Mouse (Mus musculus): ENCODE measurements around the gene Fam129a. TPM values are rescaled to one million over a fixed set of nuclear protein-coding genes. Genes with fewer than 3 reads are reported as not detected.
A peak's percentile ranks its signal among the peaks of the same experiment; 100 is the strongest.

Gene Fam129a
- polyA plus RNA-seq, 1 experiment from 2014 or later, result 0.60 TPM

DNA sequence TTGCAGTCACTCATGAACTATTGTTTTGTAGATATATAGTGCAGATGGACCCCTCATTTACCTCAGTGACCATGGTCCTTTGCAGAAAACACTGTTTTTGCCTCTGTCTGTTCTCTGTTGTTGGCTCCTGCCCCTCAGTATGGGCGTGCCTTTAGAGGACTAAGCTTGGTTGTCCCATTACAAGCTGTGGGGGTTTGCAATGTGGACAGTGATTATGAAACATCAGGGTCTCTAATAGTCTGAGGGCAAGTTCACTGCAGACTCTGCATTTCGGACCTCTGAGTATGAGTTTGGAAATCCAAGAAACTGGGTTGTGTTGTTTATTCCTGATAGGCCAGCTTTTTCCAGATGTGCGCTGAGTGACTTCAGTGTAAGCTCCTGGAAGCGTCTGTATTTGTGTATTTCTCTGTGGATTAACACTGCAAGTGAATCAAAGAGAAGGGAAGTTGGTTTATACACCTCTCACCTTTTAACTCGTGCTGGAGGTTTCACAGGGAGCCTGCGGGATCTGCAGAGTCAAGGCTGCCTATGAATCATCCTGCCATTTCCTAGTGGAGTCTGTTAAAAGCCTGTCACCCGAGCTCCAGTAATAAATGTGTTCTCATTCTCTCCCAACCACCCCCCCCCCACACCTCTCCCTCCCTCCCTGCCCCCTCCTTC lies 58.7 kb downstream of the Fam129a start:
- no peaks in the 10 kb centered on the region for H3K36me3 ChIP-seq (ENCODE audit: control insufficient read depth, insufficient read depth, low read length)
- peak; percentile 81 for ATAC-seq (ENCODE audit: low FRiP score)

DNA sequence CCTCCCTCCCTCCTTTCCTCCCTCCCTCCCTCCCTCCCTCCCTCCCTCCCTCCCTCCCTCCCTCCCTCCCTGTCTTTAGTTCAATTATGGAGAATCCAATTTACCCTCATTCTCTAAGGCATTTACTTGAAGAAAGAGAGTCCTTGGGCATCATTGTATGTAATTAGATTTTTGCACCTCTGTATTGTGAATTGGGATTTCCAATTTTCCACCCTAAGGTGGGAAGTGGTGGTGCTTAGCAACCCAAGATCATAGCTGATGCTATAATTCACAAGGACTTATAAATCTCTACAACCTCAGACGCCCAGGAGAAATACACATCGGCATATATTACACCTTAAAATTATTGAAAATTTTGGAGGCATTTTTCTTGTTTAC lies 59.3 kb downstream of the Fam129a start:
- Histone ChIP-seq H3K9me3 (ENCODE audit: control insufficient read depth, low read length) (no peaks in the 10 kb centered on the region), H3K27ac (ENCODE audit: low read depth, low read length) (no peak overlapping the region), H3K4me2 (replicated peaks; ENCODE audit: low read depth, low read length) (no peak overlapping the region), H3K9ac (ENCODE audit: low read depth, low read length) (no peak overlapping the region), H3K4me1 (replicated peaks; ENCODE audit: control insufficient read depth, insufficient read depth, low read length) (no peaks in the 10 kb centered on the region), H3K27me3 (ENCODE audit: control insufficient read depth, insufficient read depth, low read length) (no peaks in the 10 kb centered on the region), H3K36me3 (ENCODE audit: control insufficient read depth, insufficient read depth, low read length) (no peaks in the 10 kb centered on the region), H3K4me3 (ENCODE audit: low read depth, low read length) (no peak overlapping the region)
- DNase-seq (ENCODE audit: low spot score) (no peak), ATAC-seq (ENCODE audit: low FRiP score) (peak; percentile 13; the same call in 1 of the 2 replicates)
- 84% methylated on average over 2 of the region's 2 CpGs for WGBS

More for the DNA sequence above, 58.7 kb downstream of the Fam129a start:
- Histone ChIP-seq H3K4me3 (ENCODE audit: low read depth, low read length) (no peak overlapping the region), H3K27ac (ENCODE audit: low read depth, low read length) (0 out of 2 replicates have a peak overlapping the region, but pooled peaks have one; percentile 3), H3K4me2 (replicated peaks; ENCODE audit: low read depth, low read length) (no peak overlapping the region), H3K9me3 (ENCODE audit: control insufficient read depth, low read length) (no peaks in the 10 kb centered on the region), H3K4me1 (replicated peaks; ENCODE audit: control insufficient read depth, insufficient read depth, low read length) (no peaks in the 10 kb centered on the region), H3K27me3 (ENCODE audit: control insufficient read depth, insufficient read depth, low read length) (no peaks in the 10 kb centered on the region), H3K9ac (ENCODE audit: low read depth, low read length) (no peak overlapping the region)
- 60% methylated on average over 7 of the region's 7 CpGs for WGBS
- peak; percentile 9 for DNase-seq (ENCODE audit: low spot score)

DNA sequence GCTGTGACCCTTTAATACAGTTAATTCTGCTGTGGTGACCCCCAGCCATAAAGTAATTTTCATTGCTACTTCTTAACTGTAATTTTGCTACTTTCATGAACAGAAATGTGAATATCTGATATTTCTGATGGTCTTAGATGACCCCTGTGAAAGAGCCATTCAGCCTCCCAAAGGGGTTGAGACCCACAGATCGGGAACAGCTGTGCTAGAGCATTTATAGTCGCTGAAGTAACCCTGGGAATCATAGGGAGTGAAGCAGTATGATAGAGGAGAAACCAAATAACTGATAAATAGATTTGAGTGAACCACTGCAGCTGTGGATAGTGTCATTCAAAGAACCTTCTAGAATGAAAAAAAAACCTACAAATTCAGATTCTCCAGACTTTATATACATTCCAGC lies 60.1 kb downstream of the Fam129a start:
- 52% methylated on average over 2 of the region's 2 CpGs for WGBS
- H3K27ac ChIP-seq (ENCODE audit: low read depth, low read length), result no peak overlapping the region
- H3K4me3 ChIP-seq (ENCODE audit: low read depth, low read length), result no peak overlapping the region
- H3K4me2 ChIP-seq (replicated peaks; ENCODE audit: low read depth, low read length), result no peak overlapping the region
- H3K36me3 ChIP-seq (ENCODE audit: control insufficient read depth, insufficient read depth, low read length), result no peaks in the 10 kb centered on the region
- no peaks in the 10 kb centered on the region for H3K9me3 ChIP-seq (ENCODE audit: control insufficient read depth, low read length)
- DNase-seq (ENCODE audit: low spot score) (no peak), ATAC-seq (ENCODE audit: low FRiP score) (no peak)
- H3K27me3 ChIP-seq (ENCODE audit: control insufficient read depth, insufficient read depth, low read length), result no peaks in the 10 kb centered on the region
- H3K4me1 ChIP-seq (replicated peaks; ENCODE audit: control insufficient read depth, insufficient read depth, low read length), result no peaks in the 10 kb centered on the region
- H3K9ac ChIP-seq (ENCODE audit: low read depth, low read length), result no peak overlapping the region

GRCm38 (mm10) chr1:151631703-151632294 lies 60.8 kb downstream of the Fam129a start:
- WGBS, result 72% methylated on average over 11 of the region's 11 CpGs
- 0 out of 2 replicates have a peak, but pooled peaks have one; percentile 15 for ATAC-seq (ENCODE audit: low FRiP score)

DNA sequence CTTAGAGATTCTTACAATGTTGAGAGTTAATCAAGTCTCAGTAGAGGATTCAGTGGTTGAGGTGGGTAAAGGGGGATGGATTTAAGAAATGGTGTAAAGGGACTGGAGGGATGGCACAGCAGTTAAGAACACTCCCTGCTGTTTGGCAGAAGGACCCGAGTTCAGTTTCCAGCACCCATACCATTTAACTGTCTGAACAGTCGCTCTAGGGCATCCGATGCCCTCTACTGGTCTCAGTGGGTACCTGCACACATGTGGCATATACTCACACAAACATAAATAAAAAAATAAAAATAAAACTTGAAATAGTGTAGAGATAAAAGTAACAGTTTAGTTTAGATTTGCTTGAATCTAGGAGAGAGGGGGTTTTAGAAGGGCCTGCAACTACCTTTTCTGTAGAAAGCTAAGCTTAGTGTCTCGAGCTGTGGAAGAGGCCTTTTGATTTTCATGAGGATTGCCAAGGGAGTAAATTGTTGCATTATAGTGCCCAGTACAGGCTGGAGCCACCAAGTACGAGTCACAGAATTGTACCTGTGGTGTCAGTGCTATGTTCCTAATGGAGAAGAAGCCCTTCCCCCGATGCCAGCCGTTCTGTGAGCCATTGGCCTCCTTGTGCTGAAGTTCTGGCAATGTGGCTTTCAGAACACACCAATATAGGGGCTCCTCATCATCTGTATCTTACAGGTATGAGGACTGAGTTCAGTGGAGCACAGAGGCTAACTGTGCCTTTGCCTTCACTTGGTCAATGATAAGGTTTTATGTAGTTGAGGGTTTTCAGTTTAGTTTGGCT lies 61.8 kb downstream of the Fam129a start:
- DNase-seq (ENCODE audit: low spot score), result no peak
- no peaks in the 10 kb centered on the region for H3K4me1 ChIP-seq (replicated peaks; ENCODE audit: control insufficient read depth, insufficient read depth, low read length)
- ATAC-seq (ENCODE audit: low FRiP score), result no peak
- no peak overlapping the region for H3K27ac ChIP-seq (ENCODE audit: low read depth, low read length)
- no peak overlapping the region for H3K4me3 ChIP-seq (ENCODE audit: low read depth, low read length)
- no peak overlapping the region for H3K9ac ChIP-seq (ENCODE audit: low read depth, low read length)
- no peaks in the 10 kb centered on the region for H3K36me3 ChIP-seq (ENCODE audit: control insufficient read depth, insufficient read depth, low read length)
- no peak overlapping the region for H3K4me2 ChIP-seq (replicated peaks; ENCODE audit: low read depth, low read length)
- WGBS, result 92% methylated on average over 7 of the region's 7 CpGs
- H3K9me3 ChIP-seq (ENCODE audit: control insufficient read depth, low read length), result no peaks in the 10 kb centered on the region
- H3K27me3 ChIP-seq (ENCODE audit: control insufficient read depth, insufficient read depth, low read length), result no peaks in the 10 kb centered on the region

More at GRCm38 (mm10) chr1:151631703-151632294, 60.8 kb downstream of the Fam129a start:
- H3K4me3 ChIP-seq (ENCODE audit: low read depth, low read length), result no peak overlapping the region
- no peak overlapping the region for H3K4me2 ChIP-seq (replicated peaks; ENCODE audit: low read depth, low read length)
- no peak for DNase-seq (ENCODE audit: low spot score)
- H3K27ac ChIP-seq (ENCODE audit: low read depth, low read length), result no peak overlapping the region
- no peaks in the 10 kb centered on the region for H3K9me3 ChIP-seq (ENCODE audit: control insufficient read depth, low read length)
- H3K27me3 ChIP-seq (ENCODE audit: control insufficient read depth, insufficient read depth, low read length), result no peaks in the 10 kb centered on the region
- no peak overlapping the region for H3K9ac ChIP-seq (ENCODE audit: low read depth, low read length)
- H3K36me3 ChIP-seq (ENCODE audit: control insufficient read depth, insufficient read depth, low read length), result no peaks in the 10 kb centered on the region
- H3K4me1 ChIP-seq (replicated peaks; ENCODE audit: control insufficient read depth, insufficient read depth, low read length), result no peaks in the 10 kb centered on the region

DNA sequence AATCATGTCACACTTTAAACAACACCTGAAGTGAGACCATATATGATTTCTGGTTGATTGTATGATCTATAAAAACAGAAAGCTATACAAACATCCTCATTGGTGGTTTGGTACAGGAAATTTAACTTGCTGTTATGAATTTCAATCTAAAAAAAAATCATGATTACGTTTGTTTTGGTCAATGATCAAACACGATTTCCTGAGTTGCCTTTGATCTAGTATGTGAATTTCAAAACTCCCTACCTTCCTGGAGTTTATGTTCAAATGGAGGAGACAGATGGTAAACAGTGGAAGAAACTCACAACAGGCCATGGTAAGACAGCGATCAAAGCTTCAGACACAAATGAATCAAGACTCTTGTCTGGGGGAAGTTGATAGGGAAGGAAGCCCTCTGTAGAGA lies 65.7 kb downstream of the Fam129a start:
- WGBS, result 94% methylated on average over 3 of the region's 3 CpGs
- no peaks in the 10 kb centered on the region for H3K36me3 ChIP-seq (ENCODE audit: control insufficient read depth, insufficient read depth, low read length)
- no peak overlapping the region for H3K4me3 ChIP-seq (ENCODE audit: low read depth, low read length)
- H3K9me3 ChIP-seq (ENCODE audit: control insufficient read depth, low read length), result no peaks in the 10 kb centered on the region
- ATAC-seq (ENCODE audit: low FRiP score) (no peak), DNase-seq (ENCODE audit: low spot score) (no peak)
- H3K27ac ChIP-seq (ENCODE audit: low read depth, low read length), result no peak overlapping the region
- H3K27me3 ChIP-seq (ENCODE audit: control insufficient read depth, insufficient read depth, low read length), result no peaks in the 10 kb centered on the region
- no peak overlapping the region for H3K4me2 ChIP-seq (replicated peaks; ENCODE audit: low read depth, low read length)
- no peak overlapping the region for H3K9ac ChIP-seq (ENCODE audit: low read depth, low read length)
- H3K4me1 ChIP-seq (replicated peaks; ENCODE audit: control insufficient read depth, insufficient read depth, low read length), result no peaks in the 10 kb centered on the region

- no peak for DNase-seq (ENCODE audit: low spot score)
- Histone ChIP-seq H3K4me2 (replicated peaks; ENCODE audit: low read depth, low read length) (no peak overlapping the region), H3K9me3 (ENCODE audit: control insufficient read depth, low read length) (no peaks in the 10 kb centered on the region), H3K4me1 (replicated peaks; ENCODE audit: control insufficient read depth, insufficient read depth, low read length) (no peaks in the 10 kb centered on the region), H3K27ac (ENCODE audit: low read depth, low read length) (no peak overlapping the region), H3K9ac (ENCODE audit: low read depth, low read length) (no peak overlapping the region), H3K27me3 (ENCODE audit: control insufficient read depth, insufficient read depth, low read length) (no peaks in the 10 kb centered on the region), H3K4me3 (ENCODE audit: low read depth, low read length) (no peak overlapping the region), H3K36me3 (ENCODE audit: control insufficient read depth, insufficient read depth, low read length) (no peaks in the 10 kb centered on the region)
- WGBS, result 89% methylated on average over 9 of the region's 9 CpGs
- ATAC-seq (ENCODE audit: low FRiP score), result no peak
Measured at GRCm38 (mm10) chr1:151637351-151637922, 66.5 kb downstream of the Fam129a start.

- H3K36me3 ChIP-seq (ENCODE audit: control insufficient read depth, insufficient read depth, low read length), result no peaks in the 10 kb centered on the region
- no peak for ATAC-seq (ENCODE audit: low FRiP score)
- DNase-seq (ENCODE audit: low spot score), result no peak
- H3K9me3 ChIP-seq (ENCODE audit: control insufficient read depth, low read length), result no peaks in the 10 kb centered on the region
- H3K4me3 ChIP-seq (ENCODE audit: low read depth, low read length), result no peak overlapping the region
- 85% methylated on average over 5 of the region's 5 CpGs for WGBS
- H3K9ac ChIP-seq (ENCODE audit: low read depth, low read length), result no peak overlapping the region
- H3K4me2 ChIP-seq (replicated peaks; ENCODE audit: low read depth, low read length), result no peak overlapping the region
- H3K27me3 ChIP-seq (ENCODE audit: control insufficient read depth, insufficient read depth, low read length), result no peaks in the 10 kb centered on the region
- no peaks in the 10 kb centered on the region for H3K4me1 ChIP-seq (replicated peaks; ENCODE audit: control insufficient read depth, insufficient read depth, low read length)
- H3K27ac ChIP-seq (ENCODE audit: low read depth, low read length), result no peak overlapping the region
Measured at GRCm38 (mm10) chr1:151638357-151638756, 67.4 kb downstream of the Fam129a start.
